Mouse (Mus musculus) lung, postnatal 0 days (tissue): ENCODE results near the gene Gm20388.

Experiments
- CTCF ChIP-seq: IDR thresholded peaks from 2 replicates; pipeline ENCODE4 v1.5.1; 2016; ENCODE audit warnings: antibody characterized with exemption, mild to moderate bottlenecking
- EP300 ChIP-seq: IDR thresholded peaks from 2 replicates; pipeline ENCODE4 v1.6.1; 2016; ENCODE audit warnings: antibody characterized with exemption, mild to moderate bottlenecking, control low read depth

GRCm38 (mm10) chr8:121584730-121585129 lies 1674.1 kb downstream of the Gm20388 start:
- TF ChIP-seq EP300 = no peak
- no peak for TF ChIP-seq CTCF
